Mouse (Mus musculus): Measurements from ENCODE around the gene Pcnx. TPM values are rescaled to one million over a fixed set of nuclear protein-coding genes. Genes with fewer than 3 reads are reported as not detected.

Pcnx gene
- total RNA-seq, 2 experiments from 2014 or later = 13.1 to 33.1 TPM

Other genes with a start within 250 kb of the Pcnx start
- gene Ttc9, start 228.8 kb upstream of the Pcnx start, total RNA-seq (2015) = 0.31 TPM in 1 of 2 replicates, not detected in the other
- gene Ttc9, start 228.8 kb upstream of the Pcnx start, total RNA-seq (2017) = not detected in 2 replicates
- gene Map3k9, start 78.8 kb upstream of the Pcnx start, total RNA-seq (2015) = 4.6 TPM in 2 replicates
- gene Map3k9, start 78.8 kb upstream of the Pcnx start, total RNA-seq (2017) = 6.3 and 11.0 TPM in 2 replicates